Mouse (Mus musculus): Measurements from ENCODE around the gene Adipor2. TPM values are rescaled to one million over a fixed set of nuclear protein-coding genes. Genes with fewer than 3 reads are reported as not detected.

The Adipor2 gene
- polyA plus RNA-seq, 1 experiment from 2014 or later = 42.8 TPM

Other genes with a start within 250 kb of the Adipor2 start
- gene Dcp1b, start 242.5 kb downstream of the Adipor2 start, polyA plus RNA-seq (2015; fragmentation: Nextera tagmentation; extraction: Ambion mirVana) = 6.0 and 7.6 TPM in 2 replicates
- gene Cacna1c, start 221.3 kb downstream of the Adipor2 start, polyA plus RNA-seq (2015; fragmentation: Nextera tagmentation; extraction: Ambion mirVana) = 8.1 and 8.4 TPM in 2 replicates
- gene Cacna2d4, start 181.2 kb downstream of the Adipor2 start, polyA plus RNA-seq (2015; fragmentation: Nextera tagmentation; extraction: Ambion mirVana) = 0.19 TPM in 1 of 2 replicates, not detected in the other
- gene Lrtm2, start 86.9 kb downstream of the Adipor2 start, polyA plus RNA-seq (2015; fragmentation: Nextera tagmentation; extraction: Ambion mirVana) = 0.04 and 0.11 TPM in 2 replicates
- 4.5 and 4.6 TPM in 2 replicates for gene Fbxl14, start 62.0 kb upstream of the Adipor2 start, polyA plus RNA-seq (2015; fragmentation: Nextera tagmentation; extraction: Ambion mirVana)
- 7.7 and 8.2 TPM in 2 replicates for gene Wnt5b, start 126.6 kb upstream of the Adipor2 start, polyA plus RNA-seq (2015; fragmentation: Nextera tagmentation; extraction: Ambion mirVana)

Data from lung, embryonic 15.5 days (tissue).